Mouse (Mus musculus) v-Abl transformed pro-B cells (cell line): ENCODE measurements around the gene Washc1.
"Not testable (repeated sequence)": the region's sequence is repeated elsewhere in the genome, so short reads cannot be mapped to it uniquely, and the experiment has no call there.

Experiments
- in situ Hi-C, 2 experiments: fragments of 400-800 bp; cut with MboI; formaldehyde crosslinking; loops; one replicate each; pipeline ENCODE4 v1.15.1; 2025; ENCODE audit not compliant: unreplicated experiment in 2 of 2

The Washc1 gene

GRCm38 (mm10) chr17:66108198-66108597 lies 3.1 kb upstream of the Washc1 start:
- in situ Hi-C loops: loop anchor here (5.0 to 25.0 kb wide), 4 partner anchors 66 to 496 kb away; partner anchors contain the start of genes Twsg1 (in 2 of the 2) and Vapa (in 1 of the 2)

DNA sequence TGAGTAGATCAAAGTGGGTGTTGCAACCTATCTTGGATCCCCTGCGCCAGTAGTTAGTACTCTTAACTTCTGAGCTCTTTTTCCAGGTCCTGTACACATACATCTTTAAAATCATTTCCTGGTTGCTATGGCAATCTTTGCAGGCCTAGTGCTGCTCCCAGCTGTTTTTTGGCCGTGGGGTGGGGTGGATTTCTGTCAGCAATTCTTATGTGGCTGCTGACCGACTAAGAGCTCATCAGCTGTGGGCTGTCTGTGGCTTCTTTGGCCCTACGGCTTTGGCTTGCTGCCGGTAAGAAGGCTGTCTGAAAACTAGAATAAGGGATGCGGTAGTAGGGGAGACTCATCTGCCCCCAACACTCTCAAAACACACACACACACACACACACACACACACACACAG lies 599 bp upstream of the Washc1 start:
- in situ Hi-C loops: loop anchor here in 1 of 2 experiments (25.0 kb wide), 1 partner anchor 498 kb away; the partner anchor contains the start of gene Vapa

- in situ Hi-C loops: loop anchor here in 1 of 2 experiments (25.0 kb wide), 1 partner anchor 500 kb away; the partner anchor contains the start of gene Vapa
These were observed 821 bp downstream of the Washc1 start for GRCm38 (mm10) chr17:66112166-66112565.

DNA sequence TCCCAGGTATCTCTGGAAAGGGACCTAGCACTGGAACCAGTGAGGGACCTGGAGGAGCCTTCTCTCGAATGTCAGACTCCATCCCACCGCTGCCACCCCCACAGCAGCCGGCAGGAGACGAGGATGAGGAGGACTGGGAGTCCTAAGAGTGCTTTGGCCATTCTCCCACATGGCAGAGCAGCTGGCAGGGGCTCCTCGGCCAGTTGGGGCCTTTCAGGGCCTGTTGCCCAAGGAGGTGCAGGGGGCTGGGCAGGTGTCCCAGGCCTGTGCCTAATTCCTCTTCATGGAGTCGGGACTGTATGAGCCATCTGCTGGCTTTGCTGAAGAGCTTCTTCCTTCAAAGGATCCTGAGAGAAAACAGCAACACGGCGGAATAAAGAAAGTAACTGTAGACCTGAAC lies 7.6 kb downstream of the Washc1 start:
- in situ Hi-C loops: loop anchor here in 1 of 2 experiments (25.0 kb wide), 1 partner anchor 507 kb away; the partner anchor contains the start of gene Vapa

GRCm38 (mm10) chr17:66120701-66121100 lies 9.4 kb downstream of the Washc1 start:
- in situ Hi-C loops: loop anchor here in 1 of 2 experiments (25.0 kb wide), 1 partner anchor 508 kb away; the partner anchor contains the start of gene Vapa

- in situ Hi-C loops: loop anchor here in 1 of 2 experiments (25.0 kb wide), 1 partner anchor 511 kb away; the partner anchor contains the start of gene Vapa
These were observed 11.9 kb downstream of the Washc1 start, which contains the start of gene Ddx11 for GRCm38 (mm10) chr17:66123066-66123815. Gene Ddx11 (plus strand): TSS chr17:66123520.

GRCm38 (mm10) chr17:66123816-66124610 lies 12.7 kb downstream of the Washc1 start:
- in situ Hi-C loops: loop anchor here in 1 of 2 experiments (25.0 kb wide), 1 partner anchor 512 kb away; the partner anchor contains the start of gene Vapa

DNA sequence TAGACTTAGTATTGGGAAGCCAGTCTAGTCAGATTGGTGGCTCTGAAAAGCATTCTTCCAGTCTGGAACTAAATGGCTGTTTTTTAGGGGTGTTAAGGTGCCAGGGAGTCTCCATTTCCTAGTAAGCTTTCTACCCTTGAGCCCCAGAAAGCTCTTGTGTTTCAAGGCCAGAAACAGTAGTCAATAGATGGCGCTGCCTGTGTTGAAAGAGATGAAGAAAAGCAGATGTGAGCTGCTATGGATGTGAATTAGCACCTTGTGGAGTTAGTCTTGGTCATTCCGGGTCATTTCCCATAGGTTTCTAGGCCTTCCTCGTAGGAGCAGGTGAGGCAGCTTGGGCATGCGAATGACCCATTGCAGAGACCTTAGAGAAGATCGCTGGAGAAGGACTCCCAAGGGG lies 13.9 kb downstream of the Washc1 start:
- in situ Hi-C loops: no loop called here

DNA sequence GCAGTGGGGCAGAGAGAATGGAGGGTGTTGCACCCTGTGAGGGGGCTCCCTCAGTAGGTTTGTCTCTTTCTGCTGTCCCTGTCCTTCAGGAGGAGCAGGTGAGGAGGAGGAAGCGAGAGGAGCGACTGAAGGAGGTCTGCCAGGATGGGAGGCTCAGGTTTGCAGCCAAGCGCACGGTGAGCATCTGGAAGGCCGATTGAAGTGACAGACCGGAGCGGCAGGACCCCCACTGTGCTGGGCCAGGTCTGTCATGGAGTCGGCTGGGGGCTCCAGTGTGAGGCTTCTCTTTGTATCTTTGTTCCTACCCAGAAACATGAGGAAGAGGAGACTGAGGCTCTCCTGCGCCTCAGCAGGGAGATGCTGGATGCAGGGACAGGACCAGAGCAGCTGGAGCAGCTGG lies 19.0 kb downstream of the Washc1 start:
- in situ Hi-C loops: no loop called here

DNA sequence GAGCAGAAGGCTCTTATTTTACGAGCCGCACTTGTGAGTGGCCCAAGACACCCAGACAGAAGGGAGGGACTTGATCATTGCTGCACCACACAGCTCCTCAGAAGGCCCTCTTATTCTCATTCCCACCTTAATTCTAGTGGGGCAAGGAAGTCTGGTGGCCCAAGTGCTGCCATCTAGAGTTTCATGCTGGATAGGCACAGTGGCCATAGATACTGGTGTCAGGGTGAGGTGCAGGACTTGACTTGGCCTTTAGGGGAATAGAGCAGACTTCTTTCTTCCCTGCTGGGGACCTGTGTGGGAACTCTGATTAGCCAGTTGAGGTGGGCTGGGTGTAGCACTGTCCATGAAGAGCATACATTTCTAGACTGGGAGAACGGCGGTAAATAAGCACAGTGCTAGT lies 19.9 kb downstream of the Washc1 start:
- in situ Hi-C loops: no loop called here

DNA sequence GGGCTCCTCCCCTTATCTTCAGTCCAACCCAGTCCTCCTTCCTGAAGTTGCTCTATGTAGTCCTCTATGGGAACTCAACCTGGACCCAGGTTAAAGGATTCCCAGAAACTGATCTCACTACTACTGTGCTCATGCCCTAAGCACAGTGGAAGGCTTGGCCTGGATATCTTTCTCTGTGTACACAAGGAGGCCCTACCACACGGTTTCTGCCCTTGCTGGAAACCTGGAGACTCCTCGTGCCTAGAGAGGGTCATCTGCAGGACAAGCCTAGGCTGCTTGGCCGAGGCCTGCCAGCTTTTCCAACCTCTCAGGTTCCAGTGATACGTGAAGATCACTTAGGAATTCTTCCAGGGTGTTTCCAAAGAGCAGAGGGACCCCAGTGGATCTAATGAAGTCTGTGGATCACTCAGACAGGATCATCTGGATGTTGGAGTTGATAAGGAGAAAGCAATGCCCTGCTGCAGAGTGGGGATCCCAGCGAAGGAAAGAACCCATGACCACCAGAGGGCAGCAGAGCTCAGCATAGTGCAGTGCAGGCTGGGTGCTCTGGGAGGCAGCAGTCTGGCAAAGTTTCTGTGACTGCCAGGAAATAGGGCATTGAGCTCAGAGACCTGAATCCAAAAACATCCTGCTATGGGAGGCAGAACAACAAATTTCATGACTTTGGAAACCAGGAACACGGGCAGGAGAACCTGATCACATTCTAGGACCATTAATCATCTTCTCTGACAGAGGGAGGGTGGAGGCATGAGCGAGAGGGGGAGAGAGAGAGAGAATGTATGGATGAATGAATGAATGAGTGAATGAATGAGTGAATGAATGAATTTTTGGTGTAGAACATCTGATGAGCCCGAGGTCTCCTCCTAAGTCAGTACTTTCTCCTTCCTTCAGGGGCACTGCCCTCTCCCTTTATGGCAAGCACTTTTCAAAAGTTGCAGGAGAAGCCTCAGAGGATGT lies 41.6 kb downstream of the Washc1 start:
- in situ Hi-C loops: loop anchor here in 1 of 2 experiments (5.0 kb wide), 1 partner anchor 59 kb away; no protein-coding TSS in a partner anchor

GRCm38 (mm10) chr17:66153735-66154423 lies 42.5 kb downstream of the Washc1 start:
- in situ Hi-C loops: loop anchor here in 1 of 2 experiments (5.0 kb wide), 1 partner anchor 58 kb away; no protein-coding TSS in a partner anchor

GRCm38 (mm10) chr17:66154876-66155275 lies 43.5 kb downstream of the Washc1 start:
- in situ Hi-C loops: loop anchor here (5.0 kb wide), 3 partner anchors 47 to 332 kb away; no protein-coding TSS in a partner anchor

DNA sequence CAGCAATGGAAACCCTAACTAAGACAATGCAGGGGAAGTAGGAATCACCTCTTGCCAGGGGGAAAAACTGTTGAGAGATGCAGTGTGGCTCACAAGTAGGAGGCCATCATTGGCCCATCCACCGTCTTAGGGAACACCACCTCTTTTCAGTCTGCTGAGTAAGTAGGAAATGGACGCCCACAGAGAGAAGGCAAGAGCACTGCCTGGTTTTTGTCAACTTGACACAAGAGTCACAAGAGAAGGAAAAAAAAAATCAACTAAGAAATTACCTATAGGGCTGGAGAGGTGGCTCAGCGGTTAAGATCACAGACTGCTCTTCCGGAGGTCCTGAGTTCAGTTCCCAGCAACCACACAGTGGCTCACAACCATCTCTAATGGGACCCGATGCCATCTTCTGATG lies 46.9 kb downstream of the Washc1 start:
- in situ Hi-C loops: loop anchor here in 1 of 2 experiments (5.0 kb wide), 2 partner anchors 44 to 329 kb away; no protein-coding TSS in a partner anchor

- in situ Hi-C loops: not testable (repeated sequence)
These were observed 55.8 kb downstream of the Washc1 start for GRCm38 (mm10) chr17:66167141-66167540.
